Mouse (Mus musculus): Measurements from ENCODE around the gene Tlr7. TPM values are rescaled to one million over a fixed set of nuclear protein-coding genes. Genes with fewer than 3 reads are reported as not detected.
"Not testable (repeated sequence)": the region's sequence is repeated elsewhere in the genome, so short reads cannot be mapped to it uniquely, and the experiment has no call there.

Tlr7 gene
- total RNA-seq, 2 experiments from 2014 or later = 3.3 to 4.9 TPM

GRCm38 (mm10) chrX:167315093-167315726 is 15.1 kb downstream of the Tlr7 start:
- intact Hi-C loops (cut with DNase I) = no loop called here

GRCm38 (mm10) chrX:167302061-167302460 is 28.3 kb downstream of the Tlr7 start:
- DNase-seq (ENCODE audit: low spot score in 2 of 2); intact Hi-C loops (cut with DNase I): not testable (repeated sequence)

More at GRCm38 (mm10) chrX:167315093-167315726, 15.1 kb downstream of the Tlr7 start:
- DNase-seq (ENCODE audit: low spot score in 2 of 2) = no peak

DNA sequence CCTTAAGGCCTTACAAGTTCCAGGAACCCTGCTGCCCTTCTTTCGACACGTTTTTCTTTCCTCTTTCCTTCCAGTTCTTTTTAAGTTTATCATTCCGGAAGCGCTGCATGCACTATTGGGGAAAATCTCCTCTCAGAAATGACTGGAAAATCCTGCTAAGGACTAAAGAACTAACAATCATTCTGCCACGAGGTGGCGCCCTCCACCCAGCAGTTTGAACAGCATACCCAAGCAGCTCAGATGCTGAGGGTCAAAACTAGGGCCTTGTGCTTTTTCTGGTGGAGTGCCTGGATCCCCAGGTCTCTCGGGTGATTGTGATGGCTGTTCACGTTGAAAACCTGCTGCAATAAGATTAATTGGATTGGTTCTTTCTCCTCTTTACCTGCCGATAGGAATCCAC is 53.4 kb downstream of the Tlr7 start:
- intact Hi-C loops (cut with DNase I) = loop anchor here (5.0 kb wide), 1 partner anchor 75 kb away; no protein-coding TSS in a partner anchor
- DNase-seq (ENCODE audit: low spot score in 2 of 2) = peak; percentile 48 to 49

DNA sequence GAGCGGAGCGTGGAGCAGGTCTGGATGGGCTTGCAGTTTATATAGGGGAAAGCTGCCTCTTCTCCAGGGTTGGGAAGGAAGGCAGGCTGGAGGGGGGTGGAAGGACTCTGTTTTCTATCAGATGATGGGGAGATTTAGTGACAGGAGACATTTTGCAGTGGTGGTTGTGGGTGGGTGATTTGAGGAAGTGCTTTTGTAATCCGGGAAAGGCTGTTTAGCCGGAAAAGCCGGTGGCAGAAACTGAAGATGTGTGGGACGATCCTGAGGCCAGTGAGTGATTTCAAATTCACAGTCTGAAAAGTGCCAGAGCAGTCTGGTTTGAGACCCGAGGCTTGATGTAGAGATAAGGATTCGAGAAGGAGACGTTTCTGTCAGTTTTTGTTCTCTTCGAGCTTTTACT is 53.8 kb downstream of the Tlr7 start:
- intact Hi-C loops (cut with DNase I) = loop anchor here (5.0 kb wide), 1 partner anchor 76 kb away; no protein-coding TSS in a partner anchor
- no peak for DNase-seq (ENCODE audit: low spot score in 2 of 2)

DNA sequence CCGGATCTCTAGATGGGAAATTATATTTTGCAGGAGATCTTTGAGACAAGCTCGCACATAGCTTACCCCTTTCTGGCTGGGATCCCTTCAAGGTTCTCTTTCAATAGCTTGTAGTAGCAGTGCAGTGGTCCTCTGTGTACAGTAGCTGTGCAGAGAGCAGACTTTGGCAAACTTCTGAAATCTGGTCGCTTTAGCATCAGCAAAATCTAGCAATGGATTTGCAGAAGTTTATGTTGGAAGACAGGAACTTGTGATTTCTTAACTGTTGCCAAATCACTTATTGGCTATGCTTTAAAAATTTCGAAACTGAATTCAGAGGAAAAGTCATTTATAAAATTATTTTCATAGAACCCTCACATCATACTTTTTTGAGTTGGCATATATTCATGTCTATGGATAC is 66.3 kb downstream of the Tlr7 start, which contains the start of gene Tlr8:
Gene Tlr8, minus strand, starts transcription at position 244 of the 400 bp plus-strand sequence.
- no peak for DNase-seq (ENCODE audit: low spot score in 2 of 2)
- intact Hi-C loops (cut with DNase I) = no loop called here

DNA sequence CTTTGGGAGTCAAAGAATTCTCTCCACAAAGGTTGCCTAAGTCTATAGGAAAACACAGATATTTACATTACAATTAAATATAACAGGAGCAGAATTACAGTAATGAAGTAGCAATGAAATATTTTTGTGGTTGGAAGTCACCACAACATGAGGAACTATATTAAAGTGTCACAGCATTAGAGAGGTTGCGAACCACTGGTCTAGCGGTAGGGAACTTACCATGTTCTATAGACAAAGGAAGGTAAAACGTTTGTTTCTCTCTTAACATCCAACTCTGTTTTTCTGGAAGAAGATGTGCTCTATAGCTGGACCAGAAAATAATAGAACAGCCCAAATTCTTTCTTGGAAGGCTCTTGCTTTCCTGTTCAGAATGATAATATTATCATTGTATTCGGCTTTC is 66.8 kb downstream of the Tlr7 start:
- intact Hi-C loops (cut with DNase I) = no loop called here

More for the DNA sequence above, 66.8 kb downstream of the Tlr7 start:
- DNase-seq (ENCODE audit: low spot score in 2 of 2) = no peak

Other genes with a start within 250 kb of the Tlr7 start
- gene Tmsb4x, start 121.2 kb downstream of the Tlr7 start, total RNA-seq (2021) = 100 to 1,000 TPM; 896 to 982 TPM
- gene Tlr8, start 66.2 kb downstream of the Tlr7 start, total RNA-seq (2021) = under 1 TPM; 0.12 to 0.16 TPM
- gene Prps2, start 52.2 kb upstream of the Tlr7 start, total RNA-seq (2021) = 10 to 100 TPM; 23.1 to 28.9 TPM

All from left cerebral cortex, postnatal 36 days (tissue).